Mouse (Mus musculus): ENCODE data around the gene Irx4. TPM values are rescaled to one million over a fixed set of nuclear protein-coding genes. Genes with fewer than 3 reads are reported as not detected.

Irx4 gene
- polyA plus RNA-seq, 1 experiment, result not detected

GRCm38 (mm10) chr13:73277797-73278196, 17.5 kb downstream of the Irx4 start:
- Histone ChIP-seq H3K36me3 (ENCODE audit: control insufficient read depth) (no peaks in the 10 kb centered on the region), H3K4me1 (ENCODE audit: control insufficient read depth) (no peaks in the 10 kb centered on the region), H3K4me3 (replicated peaks) (no peak overlapping the region), H3K27me3 (ENCODE audit: control insufficient read depth) (peaks cover 19% of the 10 kb centered on the region), H3K9me3 (ENCODE audit: control insufficient read depth, low read length) (no peaks in the 10 kb centered on the region)
- no peak for TF ChIP-seq GATA1 (IDR thresholded peaks at IDR 0.05; ENCODE audit: low read length)
- no peak for TF ChIP-seq TAL1 (IDR thresholded peaks at IDR 0.05; ENCODE audit: low read length)

DNA sequence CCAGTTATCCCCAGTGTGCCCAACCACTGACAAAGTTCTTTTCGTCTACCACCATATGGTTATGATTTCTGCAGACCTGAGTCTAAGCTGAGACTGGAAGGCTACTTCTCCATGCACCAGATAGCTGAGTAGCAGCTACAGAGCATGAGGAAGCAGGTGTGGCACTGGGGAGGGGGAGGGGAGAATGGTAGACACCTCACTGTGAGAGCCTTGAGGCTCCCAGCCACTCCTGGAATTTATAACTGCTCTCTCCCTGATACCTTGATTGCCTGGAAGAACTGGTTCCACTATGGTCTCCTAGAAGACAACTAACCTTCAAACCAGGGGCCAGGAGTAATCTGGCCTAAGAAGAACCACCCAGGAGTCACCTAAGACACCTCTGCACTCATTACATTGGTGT, 18.9 kb downstream of the Irx4 start:
- Histone ChIP-seq H3K27me3 (ENCODE audit: control insufficient read depth) (peaks cover 5% of the 10 kb centered on the region), H3K4me3 (replicated peaks) (no peak overlapping the region), H3K9me3 (ENCODE audit: control insufficient read depth, low read length) (no peaks in the 10 kb centered on the region), H3K4me1 (ENCODE audit: control insufficient read depth) (no peaks in the 10 kb centered on the region), H3K36me3 (ENCODE audit: control insufficient read depth) (no peaks in the 10 kb centered on the region)
- TF ChIP-seq TAL1 (IDR thresholded peaks at IDR 0.05; ENCODE audit: low read length) (no peak), GATA1 (IDR thresholded peaks at IDR 0.05; ENCODE audit: low read length) (no peak)

DNA sequence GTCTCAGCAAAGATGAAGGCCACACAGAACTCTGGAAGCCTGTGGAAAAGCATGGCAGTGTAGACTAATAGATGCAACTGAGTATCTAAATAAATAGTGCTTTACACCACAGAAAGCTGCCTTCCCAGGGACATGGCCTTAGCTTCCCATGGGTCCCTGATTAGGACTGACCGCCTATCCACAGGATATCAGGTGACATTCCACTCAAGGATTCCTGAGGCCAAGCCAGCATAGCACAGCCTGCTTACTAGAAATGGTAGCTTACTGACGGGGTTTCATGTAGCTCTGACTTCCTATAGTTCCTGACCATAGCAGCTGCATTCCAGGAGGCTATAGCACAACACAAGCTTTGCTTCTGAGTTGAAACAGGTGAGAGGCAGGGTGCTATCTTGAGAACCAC, 22.1 kb downstream of the Irx4 start:
- TF ChIP-seq GATA1 (IDR thresholded peaks at IDR 0.05; ENCODE audit: low read length) (no peak), TAL1 (IDR thresholded peaks at IDR 0.05; ENCODE audit: low read length) (no peak)
- Histone ChIP-seq H3K4me1 (ENCODE audit: control insufficient read depth) (no peaks in the 10 kb centered on the region), H3K9me3 (ENCODE audit: control insufficient read depth, low read length) (no peaks in the 10 kb centered on the region), H3K4me3 (replicated peaks) (no peak overlapping the region), H3K36me3 (ENCODE audit: control insufficient read depth) (no peaks in the 10 kb centered on the region), H3K27me3 (ENCODE audit: control insufficient read depth) (no peaks in the 10 kb centered on the region)

GRCm38 (mm10) chr13:73283534-73283933, 23.3 kb downstream of the Irx4 start:
- no peak for TF ChIP-seq TAL1 (IDR thresholded peaks at IDR 0.05; ENCODE audit: low read length)
- no peak for TF ChIP-seq GATA1 (IDR thresholded peaks at IDR 0.05; ENCODE audit: low read length)
- Histone ChIP-seq H3K27me3 (ENCODE audit: control insufficient read depth) (no peaks in the 10 kb centered on the region), H3K4me3 (replicated peaks) (no peak overlapping the region), H3K4me1 (ENCODE audit: control insufficient read depth) (no peaks in the 10 kb centered on the region), H3K9me3 (ENCODE audit: control insufficient read depth, low read length) (no peaks in the 10 kb centered on the region), H3K36me3 (ENCODE audit: control insufficient read depth) (no peaks in the 10 kb centered on the region)

DNA sequence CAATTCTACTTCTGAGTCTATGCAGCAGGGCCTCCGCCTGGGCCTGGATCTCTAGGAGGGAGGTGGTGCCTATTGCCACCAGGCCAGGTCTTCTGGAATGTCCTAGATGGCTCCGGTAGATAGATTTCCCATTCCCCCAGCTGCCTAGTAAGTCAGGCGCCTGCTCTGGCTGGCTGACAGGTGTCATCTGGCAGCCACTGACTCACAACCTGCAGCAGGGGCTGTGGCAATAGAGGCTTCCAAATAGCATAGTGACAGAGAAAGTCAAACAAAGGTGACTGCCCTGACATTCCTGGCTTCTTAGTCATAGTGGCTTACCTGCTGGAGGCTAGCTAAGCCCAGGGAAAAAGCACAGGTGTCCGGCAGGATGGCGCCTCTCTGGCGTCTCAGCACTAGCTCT, 29.9 kb downstream of the Irx4 start:
- H3K27me3 ChIP-seq (ENCODE audit: control insufficient read depth), result no peaks in the 10 kb centered on the region
- H3K9me3 ChIP-seq (ENCODE audit: control insufficient read depth, low read length), result no peaks in the 10 kb centered on the region
- no peak for TF ChIP-seq GATA1 (IDR thresholded peaks at IDR 0.05; ENCODE audit: low read length)
- TF ChIP-seq TAL1 (IDR thresholded peaks at IDR 0.05; ENCODE audit: low read length), result no peak
- no peaks in the 10 kb centered on the region for H3K4me1 ChIP-seq (ENCODE audit: control insufficient read depth)
- no peak overlapping the region for H3K4me3 ChIP-seq (replicated peaks)
- H3K36me3 ChIP-seq (ENCODE audit: control insufficient read depth), result no peaks in the 10 kb centered on the region

DNA sequence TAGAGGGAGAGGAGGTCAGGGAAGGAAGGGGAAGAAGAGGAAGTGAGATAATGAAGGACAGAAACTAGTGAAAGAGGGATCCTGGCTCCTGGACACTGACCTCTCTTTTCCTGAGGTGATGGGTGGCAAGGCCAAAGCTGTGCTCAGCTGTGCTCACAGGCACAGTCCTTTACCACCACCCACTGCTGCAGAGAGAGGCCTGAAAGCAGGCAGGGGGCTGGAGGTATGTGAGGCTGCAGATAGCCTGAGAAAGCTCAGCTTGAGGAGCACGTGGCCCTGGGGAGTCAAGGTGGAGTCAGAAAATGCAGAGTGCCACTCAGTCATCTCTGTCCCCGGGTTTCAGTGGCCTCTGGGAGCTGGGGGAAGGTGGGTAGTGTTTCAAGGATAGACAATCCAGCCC, 30.8 kb downstream of the Irx4 start:
- Histone ChIP-seq H3K4me1 (ENCODE audit: control insufficient read depth) (no peaks in the 10 kb centered on the region), H3K4me3 (replicated peaks) (no peak overlapping the region), H3K27me3 (ENCODE audit: control insufficient read depth) (no peaks in the 10 kb centered on the region), H3K9me3 (ENCODE audit: control insufficient read depth, low read length) (no peaks in the 10 kb centered on the region), H3K36me3 (ENCODE audit: control insufficient read depth) (no peaks in the 10 kb centered on the region)
- TF ChIP-seq GATA1 (IDR thresholded peaks at IDR 0.05; ENCODE audit: low read length) (no peak), TAL1 (IDR thresholded peaks at IDR 0.05; ENCODE audit: low read length) (no peak)

GRCm38 (mm10) chr13:73298717-73299116, 38.4 kb downstream of the Irx4 start:
- TF ChIP-seq GATA1 (IDR thresholded peaks at IDR 0.05; ENCODE audit: low read length) (no peak), TAL1 (IDR thresholded peaks at IDR 0.05; ENCODE audit: low read length) (no peak)

GRCm38 (mm10) chr13:73299322-73299721, 39.0 kb downstream of the Irx4 start:
- no peaks in the 10 kb centered on the region for H3K36me3 ChIP-seq (ENCODE audit: control insufficient read depth)
- H3K9me3 ChIP-seq (ENCODE audit: control insufficient read depth, low read length), result no peaks in the 10 kb centered on the region
- peaks cover 5% of the 10 kb centered on the region; the same call in 1 of the 2 replicates for H3K4me1 ChIP-seq (ENCODE audit: control insufficient read depth)
- H3K4me3 ChIP-seq (replicated peaks), result no peak overlapping the region
- TF ChIP-seq TAL1 (IDR thresholded peaks at IDR 0.05; ENCODE audit: low read length) (no peak), GATA1 (IDR thresholded peaks at IDR 0.05; ENCODE audit: low read length) (no peak)
- no peaks in the 10 kb centered on the region for H3K27me3 ChIP-seq (ENCODE audit: control insufficient read depth)

More at GRCm38 (mm10) chr13:73298717-73299116, 38.4 kb downstream of the Irx4 start:
- Histone ChIP-seq H3K36me3 (ENCODE audit: control insufficient read depth) (no peaks in the 10 kb centered on the region), H3K9me3 (ENCODE audit: control insufficient read depth, low read length) (no peaks in the 10 kb centered on the region), H3K4me3 (replicated peaks) (no peak overlapping the region), H3K27me3 (ENCODE audit: control insufficient read depth) (no peaks in the 10 kb centered on the region), H3K4me1 (ENCODE audit: control insufficient read depth) (peaks cover 5% of the 10 kb centered on the region; the same call in 1 of the 2 replicates)

GRCm38 (mm10) chr13:73304729-73305128, 44.5 kb downstream of the Irx4 start:
- no peaks in the 10 kb centered on the region for H3K27me3 ChIP-seq (ENCODE audit: control insufficient read depth)
- no peaks in the 10 kb centered on the region for H3K9me3 ChIP-seq (ENCODE audit: control insufficient read depth, low read length)
- no peak overlapping the region for H3K4me3 ChIP-seq (replicated peaks)
- H3K4me1 ChIP-seq (ENCODE audit: control insufficient read depth), result no peaks in the 10 kb centered on the region
- H3K36me3 ChIP-seq (ENCODE audit: control insufficient read depth), result no peaks in the 10 kb centered on the region
- TF ChIP-seq GATA1 (IDR thresholded peaks at IDR 0.05; ENCODE audit: low read length) (no peak), TAL1 (IDR thresholded peaks at IDR 0.05; ENCODE audit: low read length) (no peak)

DNA sequence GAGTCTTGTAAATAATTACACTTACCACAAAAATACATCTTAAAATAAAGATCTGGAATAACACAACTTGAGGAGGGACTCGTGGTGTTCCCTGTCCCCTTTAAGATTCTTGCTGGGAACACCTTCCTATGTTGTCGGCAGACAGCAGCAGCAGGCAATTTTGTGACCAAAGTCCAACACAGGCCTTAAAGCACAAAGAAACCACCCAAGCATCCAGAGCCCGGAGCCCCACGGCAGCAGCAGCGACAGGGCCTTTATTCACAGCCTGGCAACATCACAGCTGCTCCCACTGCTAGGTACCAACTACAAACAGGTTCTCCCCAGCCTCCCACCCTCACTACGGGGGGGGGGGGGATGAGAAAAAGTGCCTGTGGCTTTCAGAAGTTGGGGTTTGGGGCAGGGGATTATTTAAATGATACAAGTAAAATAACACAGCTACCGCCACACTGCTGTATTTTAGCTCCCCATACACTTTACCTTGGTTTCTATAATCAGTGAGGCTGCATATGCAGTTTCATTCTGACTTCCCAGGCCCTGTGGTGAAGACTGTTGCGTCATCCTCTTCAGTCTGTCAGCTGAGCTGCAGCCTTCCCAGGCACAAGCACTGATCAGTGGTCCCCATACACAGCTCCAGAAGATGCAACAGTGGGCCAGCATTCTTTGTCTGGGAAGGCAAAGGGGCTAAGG, 45.3 kb downstream of the Irx4 start:
- H3K4me3 ChIP-seq (replicated peaks), result no peak overlapping the region
- TF ChIP-seq GATA1 (IDR thresholded peaks at IDR 0.05; ENCODE audit: low read length) (no peak), TAL1 (IDR thresholded peaks at IDR 0.05; ENCODE audit: low read length) (no peak)
- no peaks in the 10 kb centered on the region for H3K9me3 ChIP-seq (ENCODE audit: control insufficient read depth, low read length)
- no peaks in the 10 kb centered on the region for H3K36me3 ChIP-seq (ENCODE audit: control insufficient read depth)
- no peaks in the 10 kb centered on the region for H3K27me3 ChIP-seq (ENCODE audit: control insufficient read depth)
- no peaks in the 10 kb centered on the region for H3K4me1 ChIP-seq (ENCODE audit: control insufficient read depth)

Data from erythroblast, embryonic 14.5 days (primary cell).